Mouse (Mus musculus): ENCODE measurements around the gene Ppp2r5a. TPM values are rescaled to one million over a fixed set of nuclear protein-coding genes. Genes with fewer than 3 reads are reported as not detected.

The Ppp2r5a gene
- 11.8 and 12.4 TPM in 2 replicates for polyA plus RNA-seq (2015; fragmentation: Nextera tagmentation; extraction: Ambion mirVana)

DNA sequence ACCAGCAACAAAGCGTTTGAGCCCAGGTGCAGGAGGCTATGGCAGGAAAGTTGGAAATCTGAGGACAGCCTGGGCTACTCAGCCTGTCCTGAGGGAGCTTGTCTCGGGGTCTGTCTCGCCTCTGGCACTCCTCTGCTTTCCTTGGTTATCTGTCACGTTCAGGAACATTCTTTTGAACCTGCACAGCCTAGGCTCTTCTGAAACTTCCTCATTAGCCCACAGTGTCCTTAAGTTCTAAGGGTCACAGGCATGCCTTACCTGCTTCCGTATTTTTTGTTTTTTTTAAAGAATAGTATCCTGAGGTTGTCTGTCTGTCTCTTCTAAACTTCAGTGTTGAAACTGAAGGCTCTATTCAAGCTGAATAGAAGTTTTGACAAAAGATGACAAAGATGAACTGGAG is at the start of gene Ppp2r5a:
TSS of gene Ppp2r5a (minus strand) at position 199 of the 400 bp plus-strand sequence.
- no peaks in the 10 kb centered on the region for H3K27me3 ChIP-seq
- H3K4me1 ChIP-seq, result no peaks in the 10 kb centered on the region
- no peaks in the 10 kb centered on the region for H3K9me3 ChIP-seq
- no peak for ATAC-seq (ENCODE audit: low FRiP score, low read depth)
- H3K4me2 ChIP-seq (replicated peaks), result no peak within 1 kb of the TSS
- no peak within 1 kb of the TSS for H3K9ac ChIP-seq
- 46% methylated on average over 5 of the region's 5 CpGs for WGBS
- H3K4me3 ChIP-seq, result no peak within 1 kb of the TSS
- no peaks in the 10 kb centered on the region for H3K36me3 ChIP-seq
- no peak within 1 kb of the TSS for H3K27ac ChIP-seq

DNA sequence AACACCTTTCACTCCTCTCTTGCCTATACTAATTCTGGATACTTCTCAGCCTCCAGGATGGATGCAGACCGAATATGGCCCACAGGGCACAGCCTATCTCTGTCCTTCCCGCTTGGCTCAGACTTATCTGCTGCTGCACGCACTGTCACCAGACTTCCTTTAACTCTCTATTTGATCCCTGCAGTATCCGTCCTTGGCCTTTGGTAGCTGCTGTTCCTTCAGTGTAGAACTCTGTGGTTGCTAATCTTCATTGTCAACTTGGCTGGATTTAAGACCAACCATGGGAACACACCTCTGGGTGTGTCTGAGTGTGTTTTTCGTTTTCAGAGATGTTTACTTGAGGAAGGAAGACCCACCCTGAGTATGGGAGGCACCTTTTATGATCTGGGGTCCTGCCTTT is 47.5 kb upstream of the Ppp2r5a start:
- Histone ChIP-seq H3K4me3 (no peak overlapping the region), H3K4me1 (peaks cover 17% of the 10 kb centered on the region), H3K27ac (no peak overlapping the region), H3K27me3 (no peaks in the 10 kb centered on the region), H3K9ac (no peak overlapping the region), H3K4me2 (replicated peaks) (no peak overlapping the region), H3K36me3 (no peaks in the 10 kb centered on the region), H3K9me3 (no peaks in the 10 kb centered on the region)
- ATAC-seq (ENCODE audit: low FRiP score, low read depth), result no peak
- 77% methylated on average over 5 of the region's 5 CpGs for WGBS

DNA sequence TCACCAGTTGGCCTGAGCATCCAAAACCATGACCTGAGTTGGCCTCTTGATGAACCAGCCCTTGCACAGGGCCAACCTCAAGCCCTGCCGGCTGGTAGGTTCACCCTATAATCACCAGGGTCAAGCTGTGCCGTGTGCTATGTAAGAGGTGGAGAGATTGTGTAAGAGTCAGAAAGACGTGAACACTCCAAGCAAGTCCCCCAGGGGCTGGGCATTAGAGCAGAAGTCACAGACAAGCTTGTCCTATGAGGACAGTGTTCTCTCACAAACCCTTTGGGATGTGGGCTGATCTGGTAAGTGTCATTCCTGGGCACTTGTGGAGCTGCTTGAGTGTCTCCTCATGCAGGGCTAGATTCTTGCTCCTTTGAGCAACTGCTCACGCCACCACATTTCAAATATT is 46.5 kb upstream of the Ppp2r5a start:
- no peak for ATAC-seq (ENCODE audit: low FRiP score, low read depth)
- Histone ChIP-seq H3K27me3 (no peaks in the 10 kb centered on the region), H3K9me3 (no peaks in the 10 kb centered on the region), H3K36me3 (no peaks in the 10 kb centered on the region), H3K9ac (no peak overlapping the region), H3K27ac (no peak overlapping the region), H3K4me1 (peaks cover 12% of the 10 kb centered on the region), H3K4me3 (no peak overlapping the region), H3K4me2 (replicated peaks) (no peak overlapping the region)
- WGBS, result 84% methylated on average over 4 of the region's 4 CpGs

DNA sequence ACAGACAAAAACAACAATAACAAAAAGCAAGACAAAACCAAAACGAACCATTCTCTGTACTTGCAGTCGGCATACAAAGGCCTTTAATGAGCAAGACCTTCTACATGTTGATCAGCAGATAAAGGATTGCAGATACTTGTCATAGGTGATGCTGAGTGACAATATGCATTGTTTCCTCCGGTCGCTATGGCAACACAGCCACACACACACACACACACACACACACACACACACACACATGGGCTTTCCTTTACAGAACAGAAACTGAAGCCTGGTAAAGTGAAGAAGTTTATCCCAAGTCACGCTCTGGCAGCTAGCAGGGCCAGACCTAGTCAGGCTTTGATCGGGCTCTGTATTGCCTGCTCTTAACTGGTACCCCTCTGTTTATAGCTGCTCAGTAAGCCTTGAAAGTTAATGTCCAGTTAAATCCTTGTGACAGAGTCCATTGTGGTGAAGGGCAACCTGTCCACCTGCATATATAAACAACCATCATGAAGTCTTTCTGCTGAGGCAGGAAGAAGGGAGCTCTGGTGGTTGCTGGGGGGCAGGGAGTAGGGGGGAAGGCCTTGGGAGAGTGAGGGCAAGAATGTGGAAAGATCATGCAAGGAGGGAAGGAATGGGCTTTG is 44.4 kb upstream of the Ppp2r5a start:
- Histone ChIP-seq H3K27me3 (no peaks in the 10 kb centered on the region), H3K4me1 (no peaks in the 10 kb centered on the region), H3K9ac (no peak overlapping the region), H3K9me3 (no peaks in the 10 kb centered on the region), H3K27ac (no peak overlapping the region), H3K36me3 (no peaks in the 10 kb centered on the region), H3K4me3 (no peak overlapping the region), H3K4me2 (replicated peaks) (no peak overlapping the region)
- WGBS, result 78% methylated on average over 6 of the region's 6 CpGs
- ATAC-seq (ENCODE audit: low FRiP score, low read depth), result no peak

DNA sequence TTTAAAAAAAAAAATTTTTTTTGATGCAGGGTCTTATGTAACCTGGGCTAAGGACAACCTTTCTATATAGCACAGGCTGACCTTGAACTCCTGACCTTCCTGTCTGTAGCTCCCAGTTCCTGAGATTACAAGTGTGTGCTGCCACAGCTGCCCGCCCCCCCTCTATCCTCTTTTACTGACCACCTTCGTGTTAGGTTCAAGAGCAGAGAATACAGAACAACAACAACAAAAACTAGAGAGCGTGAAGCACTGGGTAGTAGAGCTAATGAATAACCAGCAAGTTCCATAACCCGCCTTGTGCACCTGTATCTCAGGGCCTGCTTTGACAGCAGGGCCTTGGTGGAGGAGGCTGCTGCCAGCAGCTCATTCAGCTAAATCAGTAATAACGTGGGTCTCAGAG is 43.2 kb upstream of the Ppp2r5a start:
- Histone ChIP-seq H3K27ac (no peak overlapping the region), H3K27me3 (no peaks in the 10 kb centered on the region), H3K9ac (no peak overlapping the region), H3K9me3 (no peaks in the 10 kb centered on the region), H3K4me2 (replicated peaks) (no peak overlapping the region), H3K4me3 (no peak overlapping the region), H3K36me3 (no peaks in the 10 kb centered on the region), H3K4me1 (no peaks in the 10 kb centered on the region)
- ATAC-seq (ENCODE audit: low FRiP score, low read depth), result no peak
- 67% methylated on average over 5 of the region's 5 CpGs for WGBS

DNA sequence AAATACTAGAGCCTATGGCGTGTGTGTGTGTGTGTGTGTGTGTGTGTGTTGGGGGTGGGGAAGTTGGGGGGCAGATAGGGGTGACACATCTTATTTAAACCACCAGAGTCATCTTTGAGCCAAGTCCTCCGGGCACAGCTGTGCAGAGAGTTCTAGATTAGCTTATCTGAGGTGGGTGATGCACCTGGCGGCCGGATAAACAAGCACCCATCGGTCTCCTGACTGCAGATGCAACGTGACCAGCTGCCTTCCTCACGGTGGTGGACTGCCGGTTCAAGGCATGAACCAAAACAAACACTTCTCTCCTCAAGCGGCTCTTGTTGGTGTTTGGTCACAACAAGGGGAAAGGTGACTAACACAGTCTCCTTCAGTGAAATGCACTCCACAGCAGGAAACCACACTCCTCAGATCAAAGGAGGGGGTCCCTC is 42.8 kb upstream of the Ppp2r5a start:
- H3K27ac ChIP-seq, result no peak overlapping the region
- no peak overlapping the region for H3K4me2 ChIP-seq (replicated peaks)
- 60% methylated on average over 9 of the region's 9 CpGs for WGBS

DNA sequence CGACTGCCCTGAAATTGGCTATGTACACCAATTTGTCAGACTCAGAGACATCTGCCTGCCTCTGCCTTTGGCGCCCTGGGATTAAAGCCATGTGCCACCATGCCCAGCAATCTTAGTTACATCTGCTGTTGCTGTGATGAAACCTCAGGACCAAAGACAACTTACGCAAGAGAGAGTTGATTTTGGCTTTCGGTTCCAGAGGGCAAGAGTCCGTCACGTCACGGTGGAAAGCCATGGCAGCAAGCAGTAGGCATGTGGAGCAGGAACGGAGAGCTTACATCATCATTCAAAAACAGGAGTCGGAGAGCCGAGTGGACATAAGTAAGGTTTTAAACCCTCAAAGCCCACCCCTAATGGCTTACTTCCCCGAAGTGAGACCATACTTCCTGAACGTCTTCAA is 42.3 kb upstream of the Ppp2r5a start:
- WGBS, result 85% methylated on average over 12 of the region's 12 CpGs
- Histone ChIP-seq H3K4me2 (replicated peaks) (no peak overlapping the region), H3K27ac (no peak overlapping the region), H3K27me3 (no peaks in the 10 kb centered on the region), H3K4me1 (no peaks in the 10 kb centered on the region), H3K4me3 (no peak overlapping the region), H3K9me3 (no peaks in the 10 kb centered on the region), H3K36me3 (no peaks in the 10 kb centered on the region), H3K9ac (no peak overlapping the region)
- ATAC-seq (ENCODE audit: low FRiP score, low read depth), result no peak

More for the DNA sequence above, 42.8 kb upstream of the Ppp2r5a start:
- Histone ChIP-seq H3K27me3 (no peaks in the 10 kb centered on the region), H3K9me3 (no peaks in the 10 kb centered on the region), H3K4me3 (no peak overlapping the region), H3K9ac (no peak overlapping the region), H3K4me1 (no peaks in the 10 kb centered on the region), H3K36me3 (no peaks in the 10 kb centered on the region)
- ATAC-seq (ENCODE audit: low FRiP score, low read depth), result no peak

DNA sequence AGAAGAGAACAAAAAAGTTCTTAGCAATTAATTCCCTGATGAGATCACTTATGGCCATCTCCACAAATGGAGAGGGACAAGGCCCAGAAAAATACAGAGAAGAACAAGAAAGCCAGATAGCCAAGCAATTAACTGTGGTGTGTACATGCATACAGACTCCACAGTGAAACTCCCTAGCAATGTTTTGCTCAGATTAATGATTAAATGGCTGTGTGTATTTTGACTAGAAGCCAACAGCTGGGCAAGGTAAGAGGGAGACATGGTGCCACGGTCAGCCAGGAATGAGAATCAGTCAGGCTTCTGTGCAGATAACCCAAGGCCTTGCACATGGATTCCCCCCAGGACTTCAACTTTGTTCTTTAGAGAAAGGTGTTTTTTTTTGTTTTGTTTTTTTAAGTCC is 41.4 kb upstream of the Ppp2r5a start:
- no peaks in the 10 kb centered on the region for H3K4me1 ChIP-seq
- H3K9ac ChIP-seq, result no peak overlapping the region
- no peaks in the 10 kb centered on the region for H3K27me3 ChIP-seq
- H3K9me3 ChIP-seq, result no peaks in the 10 kb centered on the region
- no peak for ATAC-seq (ENCODE audit: low FRiP score, low read depth)
- H3K36me3 ChIP-seq, result no peaks in the 10 kb centered on the region
- no peak overlapping the region for H3K27ac ChIP-seq
- 67% methylated on average over 1 of the region's 1 CpGs for WGBS
- H3K4me2 ChIP-seq (replicated peaks), result no peak overlapping the region
- no peak overlapping the region for H3K4me3 ChIP-seq

DNA sequence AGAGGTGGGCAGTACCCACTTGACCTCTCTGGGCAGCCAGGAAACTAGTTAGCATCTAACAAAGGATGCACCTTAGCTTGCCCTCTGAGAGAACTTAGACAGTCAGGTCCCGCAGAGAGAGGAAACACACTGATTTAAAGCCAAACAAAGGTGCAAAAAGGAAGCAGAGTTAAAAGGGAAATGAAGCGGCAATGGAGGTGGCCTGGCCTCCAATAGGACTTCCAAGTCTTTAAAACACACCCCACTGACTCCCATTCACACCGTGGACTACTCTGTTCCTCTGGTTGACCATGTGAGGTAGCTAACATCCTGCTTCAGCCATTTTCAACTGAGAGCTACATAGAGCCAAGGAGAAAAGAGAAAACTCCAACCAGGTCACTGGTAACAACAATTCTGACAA is 35.9 kb upstream of the Ppp2r5a start:
- H3K4me3 ChIP-seq, result no peak overlapping the region
- H3K27ac ChIP-seq, result no peak overlapping the region
- ATAC-seq (ENCODE audit: low FRiP score, low read depth), result no peak
- 68% methylated on average over 3 of the region's 3 CpGs for WGBS
- H3K27me3 ChIP-seq, result no peaks in the 10 kb centered on the region
- H3K9me3 ChIP-seq, result no peaks in the 10 kb centered on the region
- no peak overlapping the region for H3K9ac ChIP-seq
- H3K4me1 ChIP-seq, result peaks cover 15% of the 10 kb centered on the region
- no peaks in the 10 kb centered on the region for H3K36me3 ChIP-seq
- H3K4me2 ChIP-seq (replicated peaks), result no peak overlapping the region

DNA sequence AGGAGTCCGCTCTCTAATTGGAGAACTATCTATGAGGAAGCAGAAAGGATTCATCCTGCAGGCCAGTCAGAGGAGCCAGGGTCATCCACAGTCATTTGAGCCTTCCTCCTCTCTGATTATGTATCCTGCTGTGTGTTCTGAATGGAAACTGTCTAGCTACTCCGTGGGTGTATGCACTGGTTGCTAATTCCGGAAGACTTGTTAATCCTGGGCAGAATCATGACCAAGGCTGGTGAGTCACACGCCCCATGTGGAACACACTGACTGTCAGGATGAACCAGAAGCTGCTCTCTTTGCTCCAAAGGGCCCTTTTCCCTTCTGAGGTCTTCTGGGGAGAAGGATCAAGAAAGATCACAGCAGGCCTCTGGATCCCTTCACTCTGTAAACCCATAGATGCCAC is 35.5 kb upstream of the Ppp2r5a start:
- Histone ChIP-seq H3K9ac (no peak overlapping the region), H3K4me2 (replicated peaks) (no peak overlapping the region), H3K36me3 (no peaks in the 10 kb centered on the region), H3K4me1 (peaks cover 15% of the 10 kb centered on the region), H3K9me3 (no peaks in the 10 kb centered on the region), H3K27ac (no peak overlapping the region), H3K27me3 (no peaks in the 10 kb centered on the region), H3K4me3 (no peak overlapping the region)
- no peak for ATAC-seq (ENCODE audit: low FRiP score, low read depth)
- 72% methylated on average over 4 of the region's 4 CpGs for WGBS

DNA sequence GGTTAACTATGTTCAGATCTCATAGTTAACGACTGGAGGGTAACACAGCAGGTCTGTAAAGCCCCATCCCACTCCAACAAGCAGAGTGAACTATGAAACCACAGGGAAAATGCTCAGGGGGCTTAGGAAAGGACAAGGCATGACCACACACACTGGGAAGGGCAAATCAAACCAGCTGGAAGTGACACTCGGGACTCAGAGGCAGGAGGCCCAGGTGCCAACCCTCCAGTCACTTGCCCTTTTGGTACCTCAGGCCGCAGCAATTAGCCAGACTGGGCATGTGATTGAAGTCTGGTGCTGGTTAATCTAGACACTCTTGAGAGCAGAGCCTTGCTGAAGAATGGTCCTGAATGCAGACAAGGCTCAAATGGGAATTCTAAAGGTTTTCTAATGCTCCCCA is 33.6 kb upstream of the Ppp2r5a start:
- Histone ChIP-seq H3K27ac (no peak overlapping the region), H3K4me1 (peaks cover 27% of the 10 kb centered on the region), H3K4me2 (replicated peaks) (no peak overlapping the region), H3K36me3 (no peaks in the 10 kb centered on the region), H3K9ac (no peak overlapping the region), H3K27me3 (no peaks in the 10 kb centered on the region), H3K9me3 (no peaks in the 10 kb centered on the region), H3K4me3 (no peak overlapping the region)
- 21% methylated on average over 3 of the region's 3 CpGs for WGBS
- ATAC-seq (ENCODE audit: low FRiP score, low read depth), result no peak

DNA sequence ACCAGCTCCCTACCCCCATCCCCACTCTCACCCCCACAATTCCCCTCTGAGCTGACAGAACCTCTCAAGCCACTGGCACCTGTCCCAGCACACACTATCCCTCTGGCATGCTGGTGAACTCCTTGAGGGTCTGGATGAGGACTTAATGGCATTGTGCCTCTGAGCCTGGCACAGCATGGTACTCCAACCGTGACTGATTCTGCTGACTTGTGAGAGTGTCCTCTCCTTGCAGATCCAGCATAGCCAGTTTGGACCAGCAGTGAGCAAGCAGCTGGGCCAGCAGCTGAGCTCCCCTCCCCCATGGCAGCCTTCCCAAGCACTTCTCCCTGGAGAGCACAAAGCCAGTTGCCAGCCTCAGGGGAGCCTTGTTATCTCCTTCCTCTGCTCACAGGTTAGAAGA is 32.3 kb upstream of the Ppp2r5a start:
- H3K9me3 ChIP-seq, result no peaks in the 10 kb centered on the region
- peaks cover 27% of the 10 kb centered on the region for H3K4me1 ChIP-seq
- no peak overlapping the region for H3K9ac ChIP-seq
- ATAC-seq (ENCODE audit: low FRiP score, low read depth), result no peak
- H3K36me3 ChIP-seq, result no peaks in the 10 kb centered on the region
- H3K27me3 ChIP-seq, result no peaks in the 10 kb centered on the region
- no peak overlapping the region for H3K4me3 ChIP-seq
- H3K27ac ChIP-seq, result no peak overlapping the region
- 30% methylated on average over 1 of the region's 1 CpGs for WGBS
- H3K4me2 ChIP-seq (replicated peaks), result no peak overlapping the region

DNA sequence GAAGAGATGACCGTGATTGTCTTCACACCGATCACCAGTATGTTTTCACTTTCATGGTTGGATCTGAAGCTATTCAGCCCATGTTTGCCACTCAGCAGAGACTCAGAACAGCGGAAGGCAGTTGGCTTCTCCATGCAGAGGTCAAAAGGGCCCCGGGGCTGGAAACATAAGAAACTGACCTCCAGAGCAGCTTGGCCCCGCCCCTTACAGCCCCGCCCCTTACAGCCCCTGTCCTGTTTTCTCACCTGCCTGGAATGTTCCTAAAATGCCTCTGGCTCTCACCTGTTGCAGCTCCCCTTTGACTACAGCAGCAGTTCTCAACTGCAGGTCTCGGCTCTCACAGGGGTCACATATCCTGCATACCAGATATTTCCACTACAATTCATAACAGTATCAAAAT is 29.5 kb upstream of the Ppp2r5a start:
- Histone ChIP-seq H3K9me3 (no peaks in the 10 kb centered on the region), H3K4me2 (replicated peaks) (0 out of 2 replicates have a peak overlapping the region, but pooled peaks have one; percentile 9), H3K27ac (no peak overlapping the region), H3K36me3 (no peaks in the 10 kb centered on the region), H3K9ac (no peak overlapping the region), H3K4me1 (peaks cover 27% of the 10 kb centered on the region), H3K27me3 (no peaks in the 10 kb centered on the region), H3K4me3 (no peak overlapping the region)
- WGBS, result 30% methylated on average over 7 of the region's 7 CpGs
- no peak for ATAC-seq (ENCODE audit: low FRiP score, low read depth)

All from limb, embryonic 13.5 days (tissue).